Mouse (Mus musculus) gastrocnemius, postnatal 14 days (tissue): Measurements from ENCODE around the gene Coro2a. TPM values are rescaled to one million over a fixed set of nuclear protein-coding genes. Genes with fewer than 3 reads are reported as not detected.
"Not testable (repeated sequence)": the region's sequence is repeated elsewhere in the genome, so short reads cannot be mapped to it uniquely, and the experiment has no call there.

Source experiments
- DNase-seq: peaks from one replicate; pipeline ENCODE4 v3.0.0; 2021; ENCODE audit warnings: mixed read lengths
- intact Hi-C: fragments of 180-260 bp; cut with DNase I; formaldehyde crosslinking; loops from one replicate; pipeline ENCODE4 v1.15.1; 2025; ENCODE audit warnings: low total_unique reads
- long read RNA-seq, 2 experiments: library from polyadenylated mRNA; stranded (forward); transcript quantifications; one replicate each; pipeline ENCODE4 v2.0.0; 2021
- total RNA-seq, 2 experiments: library from RNA; stranded (reverse); gene quantifications; 2 replicates each; pipeline ENCODE4 v1.2.3; 2021

Coro2a gene
- under 1 TPM; 0.27 to 0.66 TPM for total RNA-seq
- long read RNA-seq, experiment 1, result 0 reads
- long read RNA-seq, experiment 2, result 0 reads

DNA sequence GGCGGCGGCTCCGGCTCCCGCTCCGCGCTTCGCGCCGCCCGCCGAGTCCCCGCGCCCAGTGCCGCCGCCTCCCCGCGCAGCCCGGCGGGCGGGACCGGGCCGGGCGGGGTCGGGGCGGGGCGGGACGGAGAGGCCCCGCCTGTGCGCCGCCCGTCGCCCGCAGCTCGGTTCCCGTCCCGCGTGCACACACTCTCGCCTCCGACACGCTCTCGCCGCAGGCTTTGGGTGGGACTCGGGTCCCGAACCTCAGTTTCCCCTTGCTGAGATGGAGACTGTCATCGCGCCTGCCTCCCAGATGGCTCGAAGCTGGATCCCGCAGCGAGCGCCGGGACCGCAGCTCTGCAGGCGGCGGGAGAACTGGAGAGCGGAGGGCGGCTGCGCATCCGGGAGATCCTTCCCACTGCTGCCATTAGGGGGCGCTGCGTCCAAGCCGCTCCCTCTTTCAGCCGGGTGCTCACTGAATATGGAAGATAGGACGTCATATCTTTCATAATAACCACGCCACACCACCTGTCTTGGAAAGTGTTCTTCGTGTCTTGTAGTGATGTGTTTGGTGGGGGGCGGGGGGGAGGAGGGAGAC, at the start of gene Coro2a:
Gene Coro2a (minus strand): TSS at position 359 of the 580 bp plus-strand sequence.
- DNase-seq, result peak; percentile 78
- intact Hi-C loops, result loop anchor here (10.0 kb wide), 1 partner anchor 433 kb away; no protein-coding TSS in a partner anchor

DNA sequence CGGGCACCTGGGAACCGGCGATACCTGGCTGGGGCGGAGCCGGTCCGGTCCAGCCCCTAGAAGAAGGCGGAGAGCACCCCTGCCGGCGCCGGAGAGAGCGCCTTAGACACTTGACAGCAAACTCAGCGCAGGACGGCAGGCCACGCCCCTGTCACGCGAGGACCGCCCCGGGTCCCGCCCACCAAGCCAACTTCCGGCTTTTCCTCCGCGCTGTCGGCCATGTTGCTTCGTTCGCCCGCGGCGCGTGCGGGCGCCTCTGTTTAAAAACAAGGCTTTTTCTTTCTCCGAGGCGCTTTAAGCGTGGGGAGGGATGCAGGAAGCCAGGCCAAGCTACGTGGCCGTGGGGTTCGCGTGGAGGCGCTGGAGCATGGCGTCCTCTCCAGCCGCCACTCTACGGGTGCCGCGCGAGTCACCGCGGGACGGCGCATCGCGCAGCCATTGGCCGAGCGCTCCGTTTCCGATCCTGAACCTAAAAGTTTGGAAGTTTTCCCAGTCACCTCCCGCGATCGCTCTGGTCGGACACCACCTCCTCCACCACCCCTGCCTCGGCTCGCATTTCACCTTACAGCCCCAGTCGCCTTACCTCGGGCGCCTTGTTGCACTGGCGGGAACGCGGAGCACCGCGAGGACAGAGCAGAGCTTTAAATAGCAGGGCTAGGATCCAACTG, 48.2 kb upstream of the Coro2a start, which contains the start of gene Tbc1d2:
Gene Tbc1d2 (minus strand): TSS at position 124 of the 668 bp plus-strand sequence.
- peak; percentile 93 for DNase-seq
- intact Hi-C loops, result no loop called here

DNA sequence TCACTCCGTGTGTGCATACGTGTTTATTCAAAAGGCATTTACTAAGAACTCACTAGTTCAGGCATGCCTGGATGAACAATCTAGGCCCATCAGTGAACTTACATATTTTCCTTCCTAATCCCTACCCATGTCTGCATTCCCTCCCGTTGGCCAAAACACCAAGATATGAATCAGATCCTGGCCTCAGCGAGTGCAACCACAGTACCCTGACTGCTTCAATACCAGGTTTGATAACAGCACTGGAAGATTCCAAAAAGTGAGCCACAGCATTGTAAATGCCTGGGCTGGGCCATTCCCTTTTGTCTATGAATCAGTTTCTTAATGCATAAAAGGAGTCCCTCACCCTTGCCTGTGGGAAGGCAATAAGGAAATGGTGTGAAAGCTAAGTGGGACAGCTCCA, 47.2 kb upstream of the Coro2a start:
- intact Hi-C loops, result no loop called here
- DNase-seq, result no peak

DNA sequence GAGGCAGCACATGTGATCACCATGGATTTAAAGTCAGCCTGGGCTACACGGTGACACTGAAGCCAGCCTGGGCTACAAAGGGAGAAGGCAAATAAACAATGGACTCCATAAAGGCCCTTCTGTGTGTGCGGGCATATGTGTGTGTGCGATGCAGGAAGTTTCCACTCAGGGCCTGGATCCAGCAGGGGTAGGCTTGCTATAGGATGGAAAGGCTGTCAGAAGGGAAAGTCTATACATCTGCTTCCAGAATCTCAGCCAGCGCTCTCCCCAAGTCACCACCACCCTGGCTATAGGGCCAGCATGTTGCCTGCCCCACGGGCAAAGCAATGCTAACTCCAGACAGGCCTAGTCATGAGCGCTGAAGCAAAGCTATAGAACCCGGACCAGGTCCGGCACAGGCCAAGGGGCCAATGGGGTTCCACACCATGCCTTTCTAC, 41.7 kb upstream of the Coro2a start:
- no peak for DNase-seq
- intact Hi-C loops, result no loop called here

DNA sequence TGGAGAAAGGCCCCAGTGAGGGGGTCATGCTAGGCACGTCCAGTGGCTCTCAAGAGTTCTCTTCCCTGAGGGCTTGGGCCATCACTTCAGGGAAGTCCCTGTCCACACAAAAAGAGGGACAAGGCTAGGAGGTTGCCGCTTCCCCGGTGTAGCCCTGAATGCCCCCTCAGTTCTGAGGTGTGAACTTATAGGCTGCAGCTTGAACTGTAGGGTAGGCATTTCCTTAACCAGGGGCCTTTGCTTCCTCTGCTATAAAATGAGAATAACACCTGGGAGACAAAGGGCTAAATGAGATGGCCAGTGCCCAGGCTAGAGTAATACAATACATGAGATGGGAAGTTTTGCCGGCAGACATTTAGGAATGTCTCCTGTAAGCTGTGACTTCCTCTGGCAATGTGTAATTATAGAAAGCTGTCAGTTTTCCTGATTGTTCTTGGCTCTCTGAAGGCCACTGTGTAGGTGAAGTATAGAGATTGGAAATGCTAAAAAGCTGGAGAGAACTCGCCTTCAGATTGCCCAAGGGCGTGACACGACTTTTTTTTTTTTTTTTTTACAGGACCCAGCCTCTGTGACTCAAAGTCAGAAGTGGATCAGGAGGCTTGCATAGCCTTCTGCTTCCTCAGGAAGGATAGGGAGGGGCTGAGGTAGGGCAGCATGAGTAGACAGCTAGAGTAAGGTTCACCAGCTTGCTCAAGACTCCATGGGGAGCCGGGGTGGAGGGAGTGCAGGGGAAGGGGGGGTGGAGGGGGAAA, 41.1 kb upstream of the Coro2a start:
- intact Hi-C loops, result no loop called here
- no peak for DNase-seq

DNA sequence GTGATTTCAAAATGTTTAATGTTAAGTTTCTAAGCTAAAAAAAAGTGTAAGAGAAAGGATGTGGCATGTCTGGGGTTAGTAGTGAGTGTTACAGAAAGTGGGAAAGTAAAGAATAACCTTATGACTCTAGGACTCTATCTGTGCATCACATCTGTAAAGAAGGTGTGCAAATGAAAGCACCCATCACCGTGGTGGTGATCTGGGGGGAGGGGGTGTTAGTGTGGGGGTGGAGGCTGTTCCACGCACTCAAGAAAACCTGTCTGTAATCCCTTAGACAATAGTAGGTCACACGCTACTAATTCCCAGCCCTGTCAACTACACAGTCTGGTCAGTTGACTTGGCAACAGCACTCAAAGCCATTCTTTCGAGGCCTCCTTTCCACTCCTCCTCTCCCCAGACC, 39.3 kb upstream of the Coro2a start:
- no peak for DNase-seq
- intact Hi-C loops, result no loop called here

DNA sequence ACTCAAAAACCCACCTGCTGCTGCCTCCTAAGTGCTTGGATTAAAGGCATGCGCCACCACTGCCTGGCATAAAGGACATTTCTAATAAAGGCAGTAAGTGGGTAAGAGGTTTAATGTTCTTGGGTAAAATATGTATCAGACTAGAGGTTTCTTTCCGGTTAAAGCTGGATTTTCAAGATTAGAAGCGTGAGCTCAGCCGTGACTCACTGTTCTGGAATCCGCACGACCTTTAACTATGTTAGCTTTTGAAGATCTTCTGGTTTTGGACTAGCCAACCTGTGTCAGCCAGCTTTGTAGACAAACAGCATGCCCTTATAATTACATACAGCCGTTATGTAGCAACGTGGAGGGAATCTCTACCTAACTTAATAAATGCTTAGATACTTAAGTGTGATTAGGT, 37.9 kb upstream of the Coro2a start:
- intact Hi-C loops, result no loop called here
- no peak for DNase-seq

DNA sequence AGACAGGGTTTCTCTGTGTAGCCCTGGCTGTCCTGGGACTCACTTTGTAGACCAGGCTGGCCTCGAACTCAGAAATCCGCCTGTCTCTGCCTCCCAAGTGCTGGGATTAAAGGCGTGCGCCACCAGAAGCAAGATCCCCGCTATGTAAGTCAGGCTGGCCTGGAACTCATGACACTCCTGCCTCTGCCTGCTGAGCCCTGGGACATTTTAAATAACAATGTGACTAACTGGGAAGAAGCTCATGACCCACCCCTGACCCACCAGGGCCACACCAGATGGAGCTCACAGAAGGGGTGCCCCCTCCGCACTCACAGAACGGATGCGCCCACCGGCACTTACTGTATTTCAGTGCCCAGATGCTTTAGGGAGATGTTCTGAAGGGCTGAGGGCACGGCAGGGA, 35.2 kb upstream of the Coro2a start:
- intact Hi-C loops, DNase-seq: not testable (repeated sequence)

DNA sequence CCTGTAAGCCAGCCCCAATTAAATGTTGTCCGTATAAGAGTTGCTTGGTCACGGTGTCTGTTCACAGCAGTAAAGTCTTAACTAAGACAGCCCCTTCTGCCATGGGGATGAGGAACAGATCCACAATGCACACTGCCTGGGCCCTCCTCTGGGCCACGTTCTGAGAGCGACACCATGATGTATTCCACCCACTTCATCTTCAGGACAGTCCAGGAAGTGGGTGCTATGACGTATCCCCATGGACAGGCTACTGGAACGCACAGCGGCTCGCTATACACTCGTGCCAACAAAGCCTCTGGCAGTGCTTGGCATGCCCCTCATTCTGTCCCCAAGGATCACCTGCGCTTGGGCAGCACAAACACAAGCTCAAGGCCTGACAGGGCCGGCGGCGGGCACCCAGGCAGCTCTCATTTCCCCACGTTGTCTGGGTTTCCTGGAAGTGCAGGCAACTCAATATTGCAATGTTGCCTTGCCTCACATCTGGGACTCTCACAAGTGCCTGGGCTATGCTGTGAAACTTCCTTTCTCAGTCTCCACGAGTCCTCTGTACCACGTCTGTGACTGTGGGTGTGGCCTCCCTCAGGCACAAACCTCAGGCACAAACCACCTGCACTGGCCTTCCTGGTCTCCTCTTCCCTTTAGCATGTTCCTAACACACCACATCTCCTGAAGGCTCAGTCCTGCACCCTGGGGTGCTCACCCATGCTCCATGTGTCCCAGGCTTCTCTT, 33.9 kb upstream of the Coro2a start:
- intact Hi-C loops, result no loop called here
- DNase-seq, result no peak

DNA sequence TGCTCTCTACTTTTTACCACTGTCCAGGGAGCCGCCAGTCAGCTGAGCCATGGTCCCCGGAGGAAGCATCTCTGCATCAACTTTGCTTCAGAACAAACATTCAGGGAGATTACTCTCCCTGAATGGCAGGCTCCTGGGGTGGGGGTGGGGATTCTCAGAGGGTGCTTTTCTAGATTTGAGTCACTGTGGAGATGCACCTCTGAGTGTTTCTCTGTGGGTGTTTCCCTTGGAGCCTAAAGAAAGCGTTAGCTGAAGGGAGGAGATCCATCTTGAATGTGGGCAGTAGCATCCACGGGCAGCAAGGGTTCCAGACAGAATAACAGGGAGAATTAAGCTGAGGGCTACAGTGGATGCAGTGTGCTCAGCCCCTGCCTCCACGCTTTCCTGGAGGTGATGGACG, 32.9 kb upstream of the Coro2a start:
- DNase-seq, result no peak
- intact Hi-C loops, result no loop called here

DNA sequence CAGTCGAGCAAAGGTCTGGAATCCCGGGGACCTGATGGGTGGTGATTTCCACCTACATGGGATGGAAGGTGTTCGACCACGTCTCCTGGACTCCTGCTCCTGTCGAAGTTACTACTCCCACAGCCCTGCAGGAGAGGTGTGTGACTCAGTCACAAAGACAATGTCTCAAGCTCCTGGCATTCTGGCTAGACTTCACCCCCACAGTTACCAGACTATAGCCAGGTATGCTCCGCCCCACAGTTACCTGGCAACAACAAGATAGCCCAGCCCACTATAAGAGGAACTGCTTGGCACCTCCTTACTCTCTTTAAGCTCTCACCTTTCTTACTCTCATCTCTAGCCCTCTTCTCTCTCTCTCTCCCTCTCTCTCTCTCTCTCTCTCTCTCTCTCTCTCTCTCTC, 31.6 kb upstream of the Coro2a start:
- DNase-seq, intact Hi-C loops: not testable (repeated sequence)

DNA sequence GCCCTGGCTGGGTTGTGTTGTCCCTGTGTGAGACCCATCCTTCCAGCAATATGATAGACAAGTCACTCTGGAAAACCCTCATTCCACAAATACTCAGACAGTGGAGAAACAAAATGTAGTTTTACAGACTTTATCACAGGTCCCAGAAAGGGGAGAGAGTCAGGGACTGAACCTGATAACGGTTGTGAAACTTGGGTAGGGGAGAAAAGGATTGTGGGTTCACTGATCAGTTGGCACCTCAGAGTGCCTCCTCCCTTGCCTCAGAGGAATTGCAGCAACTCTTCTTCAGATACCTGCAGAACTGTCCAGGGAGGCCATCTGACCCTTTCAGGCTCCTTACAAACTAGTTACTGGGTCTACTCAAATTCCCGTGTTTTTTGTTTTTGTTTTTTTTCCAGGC, 30.5 kb upstream of the Coro2a start:
- intact Hi-C loops, result no loop called here
- DNase-seq, result no peak

DNA sequence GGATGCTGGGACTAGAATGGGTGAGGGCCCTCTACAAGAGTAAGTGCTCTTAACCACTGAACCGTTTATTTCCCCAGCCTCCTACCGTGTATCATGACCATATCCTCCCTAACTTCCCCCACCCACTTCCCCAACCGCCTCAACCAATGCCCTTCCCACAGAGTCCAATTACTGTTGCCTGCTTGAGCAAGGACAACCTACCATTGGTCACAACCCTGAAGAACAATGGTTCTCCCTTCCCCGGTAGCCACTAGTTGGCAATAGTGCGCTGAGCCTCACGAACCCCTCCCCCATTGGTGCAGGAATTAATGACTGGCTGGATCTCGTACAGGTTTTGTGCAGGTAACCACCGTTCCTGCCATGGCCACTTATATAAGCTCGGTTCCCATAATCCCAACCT, 28.4 kb upstream of the Coro2a start:
- intact Hi-C loops, result no loop called here

DNA sequence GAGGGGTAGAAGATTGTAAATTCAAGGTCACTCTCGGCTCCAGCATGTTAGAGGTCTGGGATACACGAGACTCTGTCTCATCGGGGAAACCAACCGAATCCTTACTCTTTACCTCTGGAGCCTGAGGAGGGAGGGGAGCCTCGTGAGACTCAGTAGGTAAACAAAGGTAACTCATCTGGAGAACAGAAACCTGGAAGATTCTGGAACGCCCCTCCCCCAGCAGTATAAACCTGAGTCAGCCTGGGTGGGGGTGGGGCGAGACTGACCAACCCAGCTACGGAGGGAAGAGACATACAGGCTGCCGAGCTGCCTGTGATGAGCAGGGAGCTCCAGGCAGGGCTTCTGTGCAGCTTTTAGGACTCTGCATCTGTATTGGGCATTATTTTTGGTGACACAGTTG, 26.9 kb upstream of the Coro2a start:
- DNase-seq, result no peak
- intact Hi-C loops, result no loop called here

More for the DNA sequence above, 28.4 kb upstream of the Coro2a start:
- no peak for DNase-seq

DNA sequence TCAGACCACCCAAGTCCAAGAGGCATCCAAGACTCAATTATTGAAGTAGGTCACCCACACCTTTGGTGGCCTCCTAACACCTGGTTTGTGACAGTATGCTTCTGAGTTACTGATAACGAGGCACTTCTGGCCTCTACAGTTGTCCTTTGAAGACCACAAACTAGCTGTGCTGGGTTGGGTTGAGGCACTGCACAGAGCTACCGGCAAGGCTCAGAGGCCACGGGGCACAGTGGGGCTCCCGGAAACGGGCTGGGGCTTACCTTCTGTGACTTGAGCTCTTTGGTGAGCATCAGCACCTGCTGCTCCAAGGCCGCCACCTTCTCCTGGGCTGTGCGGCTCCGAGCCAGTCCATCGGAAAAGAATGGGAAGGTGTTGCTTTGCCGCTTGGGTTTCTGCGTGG, 26.1 kb upstream of the Coro2a start:
- intact Hi-C loops, result no loop called here
- no peak for DNase-seq

DNA sequence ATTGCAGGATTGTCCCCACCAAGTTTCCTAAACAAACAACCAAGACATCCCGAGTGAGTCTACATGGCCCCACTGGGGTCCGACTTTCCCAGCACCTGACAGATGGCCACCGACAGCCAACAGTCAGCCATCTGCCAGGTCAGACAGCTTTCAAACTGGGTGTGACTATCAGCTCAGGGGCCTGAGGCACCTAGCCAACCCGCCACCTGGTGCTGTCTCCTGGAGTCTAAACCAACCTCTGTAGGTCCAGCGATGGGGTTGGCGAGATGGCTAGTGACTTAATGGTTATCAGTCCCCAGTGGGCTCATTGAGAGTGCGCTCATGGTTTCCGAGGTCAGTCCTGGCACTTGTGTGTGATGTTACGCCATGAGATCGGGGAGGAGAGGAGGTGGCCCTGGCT, 23.1 kb upstream of the Coro2a start:
- DNase-seq, result no peak
- intact Hi-C loops, result no loop called here

DNA sequence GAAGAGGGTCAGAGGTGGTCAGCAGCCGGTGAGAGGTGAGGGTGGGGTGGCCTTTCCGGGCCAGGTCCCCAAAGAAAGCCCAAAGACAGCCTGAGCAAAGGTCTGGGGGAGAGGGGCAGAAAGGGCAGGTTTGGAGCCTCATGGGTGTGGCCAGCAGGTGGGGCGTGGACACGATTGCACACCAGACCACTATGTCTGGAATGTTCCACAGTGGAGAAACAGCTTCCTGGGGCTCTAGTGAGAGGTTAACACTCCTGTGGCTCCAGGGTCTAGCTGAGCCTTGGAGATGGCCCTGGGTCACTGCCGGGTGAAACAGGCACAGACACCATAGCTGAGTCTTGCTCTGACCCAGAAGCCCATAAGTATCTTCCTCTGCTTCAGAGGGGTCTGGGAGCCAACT, 21.0 kb upstream of the Coro2a start:
- intact Hi-C loops, result no loop called here
- no peak for DNase-seq

DNA sequence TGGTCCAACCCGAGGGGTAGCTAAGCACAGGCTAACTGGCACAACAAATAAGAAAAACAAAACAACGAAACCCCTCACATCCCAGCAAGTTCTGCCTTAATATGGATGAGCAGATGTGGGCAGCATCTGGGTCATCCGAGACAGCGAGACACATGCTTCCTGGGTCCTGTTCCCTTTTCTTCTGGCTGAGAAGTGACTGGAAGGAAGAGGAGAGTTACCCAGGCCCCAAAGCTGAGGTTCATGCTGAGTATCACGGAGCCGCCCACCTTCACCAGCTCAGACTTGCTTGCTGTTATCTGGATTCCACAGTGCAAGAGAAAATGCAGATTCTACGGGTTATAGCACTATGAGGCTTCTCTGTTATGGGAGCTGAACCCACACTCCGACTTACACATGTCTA, 18.9 kb upstream of the Coro2a start:
- intact Hi-C loops, result no loop called here
- no peak for DNase-seq

DNA sequence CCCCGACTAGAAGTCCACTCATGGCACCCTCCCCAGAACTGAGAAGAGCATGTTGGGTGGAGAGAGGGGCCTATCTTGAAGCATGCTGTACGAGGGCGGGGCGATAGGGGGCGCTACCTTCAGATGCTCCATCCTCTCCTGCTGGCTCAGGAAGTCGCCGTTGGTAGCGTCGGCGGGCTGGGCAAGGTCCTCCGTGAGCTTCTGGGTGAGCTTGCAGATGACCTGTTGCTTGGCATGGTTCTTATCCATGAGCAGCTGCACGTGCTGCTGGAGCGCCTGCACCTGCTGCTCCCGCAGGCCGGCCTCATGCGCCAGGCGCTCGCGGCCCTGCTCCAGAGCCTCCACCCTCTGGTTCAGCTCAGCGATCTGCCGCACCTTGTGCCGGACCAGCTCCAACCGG, 18.3 kb upstream of the Coro2a start:
- DNase-seq, result no peak
- intact Hi-C loops, result no loop called here

DNA sequence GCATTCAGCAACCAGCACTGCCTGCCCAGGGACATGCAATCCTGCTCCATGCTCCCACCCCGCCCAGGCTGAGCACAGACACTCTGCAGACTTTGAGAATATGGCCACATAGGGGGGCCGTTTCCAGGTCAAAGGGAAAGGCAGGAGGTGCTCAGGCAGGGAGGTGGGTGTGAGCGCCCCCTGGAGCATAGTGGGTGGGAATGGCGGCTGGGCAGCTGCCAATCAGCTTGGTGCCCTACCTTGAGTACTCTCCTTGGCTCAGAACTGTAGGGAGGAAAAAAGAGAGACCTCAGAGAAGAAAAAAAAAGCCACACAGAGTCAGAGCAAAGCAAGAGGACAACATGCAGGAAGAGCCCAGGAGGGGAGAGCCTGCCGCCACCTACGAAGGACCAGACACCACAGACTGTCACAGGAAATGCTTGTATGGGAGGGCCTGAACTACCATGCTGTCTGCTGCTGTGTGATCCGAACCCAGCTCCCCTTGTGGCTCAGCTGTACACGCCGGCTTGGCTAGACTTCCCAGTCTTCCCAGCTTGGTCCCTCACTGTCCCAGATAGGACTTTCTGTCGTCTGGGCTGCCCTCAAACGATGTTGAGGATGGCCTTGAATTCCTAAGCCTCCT, 16.3 kb upstream of the Coro2a start:
- DNase-seq, result no peak
- intact Hi-C loops, result no loop called here
